14 mouse cellular contexts compared by ENCODE assay signal in the genomic region with DNA sequence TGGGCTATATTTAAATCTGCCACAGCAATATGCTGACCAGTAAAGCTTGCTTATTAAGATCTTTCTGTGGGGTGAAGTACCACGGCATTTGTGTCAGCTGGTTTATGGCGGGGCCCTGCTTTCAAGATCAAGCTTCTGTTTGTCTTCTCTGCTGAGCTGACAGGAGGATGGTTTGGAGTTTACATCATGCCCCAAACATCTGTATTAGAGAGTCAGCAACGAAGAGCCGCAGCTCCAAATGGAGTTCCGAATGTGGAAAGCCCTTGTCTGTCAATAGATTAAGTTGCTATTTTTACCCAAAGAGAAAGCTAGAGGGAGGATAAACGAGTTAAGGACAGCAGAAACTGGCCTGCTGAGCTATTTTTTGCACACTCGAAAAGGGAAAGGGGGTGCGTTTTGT.
DNase-seq lines count a peak whose midpoint lies in the region; ATAC-seq and TF ChIP-seq lines count a peak whose summit lies in the region.
"Had no signal": no experiment of that assay in that cellular context is flagged by ENCODE, and none has a peak within 500 bp of the region (broad histone marks: within the 10 kb centered on the region; RNA-seq: fewer than 3 reads in every experiment).

No protein-coding gene starts in this region.

- peak; percentile 97 for DNase-seq in heart, adult 11 months
- no peak for DNase-seq in heart, postnatal 25 days (ENCODE audit: low spot score)
- DNase-seq in midbrain, embryonic 11.5 days (ENCODE audit: low spot score, missing footprints): peak; percentile 77
- DNase-seq in heart, postnatal 0 days (ENCODE audit: low spot score): peak; percentile 89
- peak; percentile 33 for DNase-seq in yolk sac, embryonic 10.5 days (ENCODE audit: low spot score)
- no peak for DNase-seq in urinary bladder, adult 18-20 months (ENCODE audit: low spot score in 2 of 2)
- no peak for DNase-seq in layer of hippocampus, adult 9-11 months
- DNase-seq: gastrocnemius, postnatal 14 days; kidney, postnatal 36 days; thymus, postnatal 36 days had no signal

- H3K4me1 ChIP-seq in midbrain, embryonic 11.5 days (ENCODE audit: control insufficient read depth, insufficient read depth, low read length): no peaks in the 10 kb centered on the region
- H3K4me1 ChIP-seq in midbrain, embryonic 15.5 days: peaks cover 10% of the 10 kb centered on the region
- peaks cover 25% of the 10 kb centered on the region for H3K4me1 ChIP-seq in heart, postnatal 0 days (ENCODE audit: control insufficient read depth, insufficient read depth)

- TF ChIP-seq EP300 in heart, postnatal 0 days (IDR thresholded peaks at IDR 0.05; ENCODE audit: low read depth): no peak

- no peak overlapping the region for H3K4me2 ChIP-seq in midbrain, embryonic 11.5 days
- H3K4me2 ChIP-seq in midbrain, embryonic 15.5 days: no peak overlapping the region
- peak overlapping the region; percentile 36 for H3K4me2 ChIP-seq in heart, postnatal 0 days (ENCODE audit: low read depth, low read length)
- H3K4me2 ChIP-seq: hindbrain, embryonic 14.5 days; liver, embryonic 12.5 days had no signal

- no peak overlapping the region for H3K27ac ChIP-seq in midbrain, embryonic 11.5 days (ENCODE audit: low read depth, low read length)
- H3K27ac ChIP-seq in midbrain, embryonic 15.5 days: no peak overlapping the region
- H3K27ac ChIP-seq in heart, postnatal 0 days (ENCODE audit: low read depth): peak overlapping the region; percentile 81
- H3K27ac ChIP-seq: hindbrain, embryonic 14.5 days; liver, embryonic 12.5 days had no signal

- TF ChIP-seq CTCF in heart, postnatal 0 days (IDR thresholded peaks at IDR 0.05; ENCODE audit: low read depth): no peak

- 53% methylated on average over 8 of the region's 8 CpGs for whole genome bisulfite sequencing in midbrain, embryonic 11.5 days
- 36% methylated on average over 8 of the region's 8 CpGs for WGBS in midbrain, embryonic 15.5 days
- WGBS in heart, postnatal 0 days: 9% methylated on average over 8 of the region's 8 CpGs

- H3K9ac ChIP-seq in midbrain, embryonic 11.5 days (ENCODE audit: low read length): no peak overlapping the region
- H3K9ac ChIP-seq in midbrain, embryonic 15.5 days: no peak overlapping the region
- H3K9ac ChIP-seq in heart, postnatal 0 days (replicated peaks; ENCODE audit: low read depth, low read length): no peak overlapping the region
- H3K9ac ChIP-seq: hindbrain, embryonic 14.5 days; liver, embryonic 12.5 days had no signal

- H3K36me3 ChIP-seq in midbrain, embryonic 11.5 days (ENCODE audit: control insufficient read depth, insufficient read depth, low read length): no peaks in the 10 kb centered on the region
- H3K36me3 ChIP-seq in midbrain, embryonic 15.5 days (replicated peaks): no peaks in the 10 kb centered on the region
- H3K36me3 ChIP-seq in heart, postnatal 0 days (replicated peaks; ENCODE audit: control insufficient read depth, insufficient read depth, low read length): no peaks in the 10 kb centered on the region
- H3K36me3 ChIP-seq: liver, embryonic 12.5 days had no signal

- no peaks in the 10 kb centered on the region for H3K27me3 ChIP-seq in midbrain, embryonic 11.5 days (ENCODE audit: control insufficient read depth, insufficient read depth, low read length)
- H3K27me3 ChIP-seq in midbrain, embryonic 15.5 days (replicated peaks): no peaks in the 10 kb centered on the region
- H3K27me3 ChIP-seq in heart, postnatal 0 days (ENCODE audit: control insufficient read depth, insufficient read depth, low read length): no peaks in the 10 kb centered on the region
- H3K27me3 ChIP-seq: liver, embryonic 12.5 days had no signal

- no peak overlapping the region for H3K4me3 ChIP-seq in midbrain, embryonic 11.5 days (ENCODE audit: low read depth, low read length)
- H3K4me3 ChIP-seq in midbrain, embryonic 15.5 days: no peak overlapping the region
- H3K4me3 ChIP-seq in heart, postnatal 0 days (ENCODE audit: low read depth, low read length): no peak overlapping the region
- H3K4me3 ChIP-seq: liver, embryonic 12.5 days had no signal

- no peaks in the 10 kb centered on the region for H3K9me3 ChIP-seq in midbrain, embryonic 11.5 days (ENCODE audit: control insufficient read depth, low read length)
- H3K9me3 ChIP-seq in midbrain, embryonic 15.5 days: no peaks in the 10 kb centered on the region
- no peaks in the 10 kb centered on the region for H3K9me3 ChIP-seq in heart, postnatal 0 days (replicated peaks; ENCODE audit: control insufficient read depth, low read length)
- H3K9me3 ChIP-seq: liver, embryonic 12.5 days had no signal

- no peak for ATAC-seq in midbrain, embryonic 11.5 days (ENCODE audit: low FRiP score)
- no peak for ATAC-seq in midbrain, embryonic 15.5 days (replicated peaks)
- ATAC-seq in heart, postnatal 0 days (ENCODE audit: insufficient read depth, low read depth): peak; percentile 85
- ATAC-seq: liver, embryonic 12.5 days; midbrain, embryonic 16.5 days had no signal

- intact Hi-C loops in heart, postnatal 25 days (cut with DNase I): no loop called here

Comparison
In these comparisons a context has a peak if more than half of its experiments do, and no peak if none do; other contexts are left out.
1. DNase-seq: peak in heart, adult 11 months (single experiment), midbrain, embryonic 11.5 days (single experiment), heart, postnatal 0 days (single experiment) and yolk sac, embryonic 10.5 days (single experiment); none in heart, postnatal 25 days (single experiment), urinary bladder, adult 18-20 months (0 of 2) and layer of hippocampus, adult 9-11 months (single experiment).